Mouse (Mus musculus): ENCODE results near the gene Dcst1. TPM values are rescaled to one million over a fixed set of nuclear protein-coding genes. Genes with fewer than 3 reads are reported as not detected.

The Dcst1 gene
- polyA plus RNA-seq, 1 experiment from 2014 or later: 23.5 TPM

DNA sequence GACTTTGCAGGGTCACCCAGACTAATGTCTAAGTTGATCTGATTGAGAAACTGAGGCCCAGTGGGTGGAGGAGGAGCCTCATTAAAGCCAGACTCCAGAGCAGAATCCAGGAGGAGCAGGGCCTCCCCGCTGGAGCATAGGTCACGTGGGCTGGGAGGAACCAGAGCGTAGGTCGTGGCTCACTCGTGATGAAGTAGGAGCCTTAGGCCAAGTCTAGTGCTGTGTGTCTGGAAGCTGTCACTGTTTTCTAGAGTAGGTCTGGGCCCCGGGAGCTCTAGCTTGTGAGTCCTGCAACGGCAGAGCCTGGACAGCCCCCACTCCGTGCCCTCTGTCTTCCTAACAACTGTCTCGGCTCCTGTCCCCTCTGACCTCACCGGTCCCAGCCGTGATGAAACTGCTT is 2.3 kb upstream of the Dcst1 start:
- Histone ChIP-seq H3K36me3 (ENCODE audit: control insufficient read depth, insufficient read depth) (no peaks in the 10 kb centered on the region), H3K4me3 (ENCODE audit: low read depth, low read length) (no peak overlapping the region), H3K9me3 (ENCODE audit: control insufficient read depth) (no peaks in the 10 kb centered on the region), H3K9ac (ENCODE audit: low read depth, low read length) (no peak overlapping the region), H3K4me1 (replicated peaks; ENCODE audit: control insufficient read depth, insufficient read depth, low read length) (peaks cover 3% of the 10 kb centered on the region), H3K27me3 (replicated peaks; ENCODE audit: control insufficient read depth, insufficient read depth, low read length) (no peaks in the 10 kb centered on the region), H3K4me2 (replicated peaks; ENCODE audit: low read depth) (peak overlapping the region; percentile 38; the same call in 1 of the 2 replicates), H3K27ac (ENCODE audit: low read depth, low read length) (peak overlapping the region; percentile 65; the same call in 1 of the 2 replicates)
- ATAC-seq: peak; percentile 57
- no peak for TF ChIP-seq CTCF (IDR thresholded peaks at IDR 0.05; ENCODE audit: low read depth)
- WGBS: 24% methylated on average over 11 of the region's 11 CpGs

DNA sequence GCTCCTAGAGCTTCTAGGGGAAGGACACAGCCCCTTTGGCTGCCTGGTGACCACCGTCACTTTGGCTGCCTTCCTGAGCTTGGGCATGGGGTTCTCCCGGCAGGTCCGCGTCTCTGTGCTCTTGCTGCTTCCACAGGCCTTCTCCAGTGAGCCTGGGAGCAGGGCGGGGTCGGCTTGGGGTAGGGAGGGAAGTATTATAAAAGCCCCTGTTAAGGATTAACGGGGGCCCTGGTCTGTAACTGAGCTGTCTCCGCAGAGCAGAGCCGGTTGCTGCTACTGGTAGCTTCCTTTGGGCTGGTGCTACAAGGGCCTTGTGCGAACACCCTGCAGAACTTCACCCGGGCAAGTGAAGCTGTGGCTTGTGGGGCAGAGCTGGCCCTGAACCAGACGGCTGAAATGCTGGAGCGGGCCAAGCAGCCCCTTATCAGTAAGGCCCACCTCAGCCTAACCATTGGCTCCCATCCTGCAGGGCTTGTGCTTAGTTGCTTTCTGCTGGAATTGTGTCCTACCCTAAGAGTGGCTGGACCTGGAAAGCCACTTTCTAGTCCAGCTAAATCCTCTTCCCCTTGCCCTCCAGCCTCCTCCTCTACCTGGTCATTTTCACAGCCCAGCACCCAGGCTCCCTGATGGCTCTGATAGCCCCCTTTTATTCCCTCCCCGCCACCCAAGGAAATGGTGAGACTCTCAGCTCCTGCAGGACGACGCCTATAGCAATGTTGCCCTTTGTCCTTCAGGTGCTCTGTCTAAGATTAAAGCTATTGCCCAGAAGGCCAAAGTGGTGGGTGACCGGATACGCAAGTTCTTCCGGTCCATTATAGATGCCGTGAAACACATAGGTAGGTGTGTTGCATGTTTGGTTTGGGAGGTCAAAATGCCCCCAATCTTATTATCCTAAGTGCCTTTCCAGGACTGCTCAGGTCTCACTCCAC is 697 bp upstream of the Dcst1 start:
- peak overlapping the region; percentile 65 for H3K27ac ChIP-seq (ENCODE audit: low read depth, low read length)
- TF ChIP-seq CTCF (IDR thresholded peaks at IDR 0.05; ENCODE audit: low read depth): no peak

DNA sequence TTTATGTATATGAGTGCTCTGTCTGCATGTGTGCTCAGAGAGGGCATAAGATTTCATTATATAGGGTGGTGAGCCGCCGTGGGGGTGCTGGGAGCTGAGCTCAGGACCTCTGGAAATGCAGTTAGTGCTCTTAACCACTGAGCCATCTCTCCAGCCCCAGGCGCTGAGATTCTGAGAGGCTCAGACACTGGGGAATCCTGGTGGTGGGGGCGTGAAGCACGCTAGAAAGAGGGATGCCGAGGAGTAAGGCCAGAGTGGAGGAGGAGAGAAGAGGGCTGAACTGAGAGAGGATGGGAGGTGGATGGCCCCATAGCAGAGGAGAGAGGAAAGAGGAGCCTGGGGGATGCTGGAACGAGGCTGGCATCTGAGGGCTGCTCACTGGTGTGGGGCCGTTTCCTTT is 422 bp downstream of the Dcst1 start:
- H3K27ac ChIP-seq (ENCODE audit: low read depth, low read length): no peak overlapping the region
- WGBS: 74% methylated on average over 8 of the region's 8 CpGs
- no peak for ATAC-seq
- TF ChIP-seq CTCF (IDR thresholded peaks at IDR 0.05; ENCODE audit: low read depth): no peak
- H3K4me2 ChIP-seq (replicated peaks; ENCODE audit: low read depth): no peak overlapping the region
- no peak overlapping the region for H3K4me3 ChIP-seq (ENCODE audit: low read depth, low read length)
- H3K36me3 ChIP-seq (ENCODE audit: control insufficient read depth, insufficient read depth): no peaks in the 10 kb centered on the region
- no peaks in the 10 kb centered on the region for H3K9me3 ChIP-seq (ENCODE audit: control insufficient read depth)
- H3K4me1 ChIP-seq (replicated peaks; ENCODE audit: control insufficient read depth, insufficient read depth, low read length): peaks cover 3% of the 10 kb centered on the region
- H3K9ac ChIP-seq (ENCODE audit: low read depth, low read length): no peak overlapping the region
- H3K27me3 ChIP-seq (replicated peaks; ENCODE audit: control insufficient read depth, insufficient read depth, low read length): no peaks in the 10 kb centered on the region

More for the DNA sequence above, 697 bp upstream of the Dcst1 start:
- no peaks in the 10 kb centered on the region for H3K27me3 ChIP-seq (replicated peaks; ENCODE audit: control insufficient read depth, insufficient read depth, low read length)
- no peak overlapping the region for H3K9ac ChIP-seq (ENCODE audit: low read depth, low read length)
- no peaks in the 10 kb centered on the region for H3K36me3 ChIP-seq (ENCODE audit: control insufficient read depth, insufficient read depth)
- ATAC-seq: peak; percentile 21; the same call in 1 of the 2 replicates
- peak overlapping the region; percentile 38 for H3K4me2 ChIP-seq (replicated peaks; ENCODE audit: low read depth)
- 39% methylated on average over 20 of the region's 20 CpGs for WGBS
- no peak overlapping the region for H3K4me3 ChIP-seq (ENCODE audit: low read depth, low read length)
- H3K9me3 ChIP-seq (ENCODE audit: control insufficient read depth): no peaks in the 10 kb centered on the region
- H3K4me1 ChIP-seq (replicated peaks; ENCODE audit: control insufficient read depth, insufficient read depth, low read length): peaks cover 3% of the 10 kb centered on the region

DNA sequence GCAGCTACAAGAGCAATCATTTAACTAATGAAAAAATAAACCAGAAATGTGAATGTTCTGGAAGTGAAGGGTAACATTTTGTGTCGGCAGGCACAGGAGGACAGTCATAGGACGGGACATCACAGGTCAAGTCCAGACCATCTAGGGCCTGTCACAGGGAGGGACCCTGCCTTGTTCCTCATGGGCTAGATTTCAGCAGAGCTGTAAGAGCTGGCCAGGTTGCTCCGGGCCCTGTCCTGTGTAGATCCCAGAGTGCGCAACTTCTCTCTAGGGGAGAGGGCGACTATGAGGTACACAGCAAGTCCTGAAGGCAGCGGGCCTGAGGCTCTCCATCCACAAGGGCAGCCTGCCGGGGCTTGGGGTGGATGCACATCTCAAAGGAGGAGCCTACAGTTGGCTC is 3.4 kb downstream of the Dcst1 start, which contains the start of gene Dcst2:
Gene Dcst2, plus strand, starts transcription at position 301 of the 400 bp plus-strand sequence.
- H3K9me3 ChIP-seq (ENCODE audit: control insufficient read depth): no peaks in the 10 kb centered on the region
- ATAC-seq: no peak
- TF ChIP-seq CTCF (IDR thresholded peaks at IDR 0.05; ENCODE audit: low read depth): no peak
- no peak within 1 kb of the TSS for H3K9ac ChIP-seq (ENCODE audit: low read depth, low read length)
- H3K27ac ChIP-seq (ENCODE audit: low read depth, low read length): no peak within 1 kb of the TSS
- no peaks in the 10 kb centered on the region for H3K27me3 ChIP-seq (replicated peaks; ENCODE audit: control insufficient read depth, insufficient read depth, low read length)
- H3K4me2 ChIP-seq (replicated peaks; ENCODE audit: low read depth): no peak within 1 kb of the TSS
- H3K4me3 ChIP-seq (ENCODE audit: low read depth, low read length): no peak within 1 kb of the TSS
- no peaks in the 10 kb centered on the region for H3K36me3 ChIP-seq (ENCODE audit: control insufficient read depth, insufficient read depth)
- WGBS: 91% methylated on average over 7 of the region's 7 CpGs
- H3K4me1 ChIP-seq (replicated peaks; ENCODE audit: control insufficient read depth, insufficient read depth, low read length): peaks cover 3% of the 10 kb centered on the region; the same call in 1 of the 2 replicates

DNA sequence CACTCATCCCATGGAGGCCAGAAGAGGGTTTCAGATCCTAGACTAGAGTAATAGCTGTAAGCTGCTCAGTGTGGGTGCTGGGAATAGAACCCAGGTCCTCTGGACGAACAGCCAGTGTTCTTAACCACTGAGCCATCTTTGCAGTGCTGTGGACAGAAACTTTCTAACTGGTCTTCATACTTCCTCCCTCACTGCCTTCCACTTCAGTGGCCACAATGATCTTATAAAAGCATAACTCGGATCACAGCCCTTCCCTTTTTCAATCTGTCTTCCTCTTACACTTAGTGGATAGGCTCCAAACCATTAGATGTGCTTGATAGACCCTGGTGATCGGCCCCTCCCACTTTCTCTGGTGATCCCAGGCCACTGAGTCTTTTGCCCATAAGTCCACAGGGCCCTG is 4.8 kb downstream of the Dcst1 start:
- Histone ChIP-seq H3K27me3 (replicated peaks; ENCODE audit: control insufficient read depth, insufficient read depth, low read length) (no peaks in the 10 kb centered on the region), H3K4me2 (replicated peaks; ENCODE audit: low read depth) (no peak overlapping the region), H3K9me3 (ENCODE audit: control insufficient read depth) (no peaks in the 10 kb centered on the region), H3K4me3 (ENCODE audit: low read depth, low read length) (no peak overlapping the region), H3K9ac (ENCODE audit: low read depth, low read length) (no peak overlapping the region), H3K27ac (ENCODE audit: low read depth, low read length) (no peak overlapping the region), H3K4me1 (replicated peaks; ENCODE audit: control insufficient read depth, insufficient read depth, low read length) (peaks cover under 1% of the 10 kb centered on the region; the same call in 1 of the 2 replicates), H3K36me3 (ENCODE audit: control insufficient read depth, insufficient read depth) (no peaks in the 10 kb centered on the region)
- TF ChIP-seq CTCF (IDR thresholded peaks at IDR 0.05; ENCODE audit: low read depth): no peak
- WGBS: 66% methylated on average over 3 of the region's 3 CpGs
- no peak for ATAC-seq

DNA sequence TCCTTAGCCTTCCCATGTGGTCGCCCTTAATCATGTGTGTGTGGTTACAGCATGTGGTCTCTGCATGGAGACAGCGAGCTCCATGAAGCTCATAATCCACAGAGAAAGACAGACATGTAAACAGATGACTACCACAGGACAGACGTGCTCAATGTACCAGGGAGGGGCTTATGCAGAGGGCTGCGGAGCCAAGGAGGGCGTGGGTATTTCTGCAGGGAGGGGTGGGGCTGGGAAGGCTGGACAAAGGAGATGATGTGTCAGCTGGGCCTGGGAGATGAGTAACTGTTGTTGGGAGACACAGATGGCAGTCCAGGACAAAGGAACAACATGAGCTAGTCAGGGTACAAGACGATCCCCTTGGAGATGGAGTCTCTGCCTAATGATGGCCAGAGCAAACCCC is 5.4 kb downstream of the Dcst1 start:
- WGBS: 44% methylated on average over 6 of the region's 6 CpGs
- H3K36me3 ChIP-seq (ENCODE audit: control insufficient read depth, insufficient read depth): no peaks in the 10 kb centered on the region
- H3K27me3 ChIP-seq (replicated peaks; ENCODE audit: control insufficient read depth, insufficient read depth, low read length): no peaks in the 10 kb centered on the region
- TF ChIP-seq CTCF (IDR thresholded peaks at IDR 0.05; ENCODE audit: low read depth): no peak
- no peak overlapping the region for H3K4me3 ChIP-seq (ENCODE audit: low read depth, low read length)
- no peak overlapping the region; the same call in 1 of the 2 replicates for H3K27ac ChIP-seq (ENCODE audit: low read depth, low read length)
- H3K9me3 ChIP-seq (ENCODE audit: control insufficient read depth): no peaks in the 10 kb centered on the region
- ATAC-seq: no peak
- peaks cover 3% of the 10 kb centered on the region; the same call in 1 of the 2 replicates for H3K4me1 ChIP-seq (replicated peaks; ENCODE audit: control insufficient read depth, insufficient read depth, low read length)
- no peak overlapping the region for H3K4me2 ChIP-seq (replicated peaks; ENCODE audit: low read depth)
- no peak overlapping the region for H3K9ac ChIP-seq (ENCODE audit: low read depth, low read length)
